ENCODE assay signal across 13 mouse cellular contexts in the genomic region with DNA sequence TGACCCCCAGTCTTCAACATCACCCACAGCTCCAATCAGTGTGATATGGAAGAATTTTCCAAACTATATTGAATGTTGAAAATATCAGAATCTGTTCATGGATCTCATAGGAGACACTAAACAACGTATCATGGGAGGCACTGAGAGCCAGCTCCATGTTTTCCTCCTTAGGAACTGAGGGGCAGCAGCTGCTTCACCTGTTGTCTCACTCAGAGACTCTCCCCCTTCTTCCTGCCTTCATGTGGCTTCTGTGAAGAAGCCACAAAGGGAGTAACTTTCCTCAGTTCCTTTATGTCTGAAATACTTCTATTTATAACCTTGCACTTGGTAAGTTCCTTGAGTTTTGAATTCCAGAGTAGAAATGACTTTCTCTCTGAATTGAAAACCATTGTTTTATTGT.
"Had no signal": no experiment of that assay in that cellular context is flagged by ENCODE, and none has a peak within 500 bp of the region (broad histone marks: within the 10 kb centered on the region; RNA-seq: fewer than 3 reads in every experiment).

No protein-coding gene starts in this region.

- ATAC-seq: intestine, embryonic 15.5 days; liver, embryonic 12.5 days; midbrain, embryonic 15.5 days had no signal

- DNase-seq: kidney, adult 18-20 months; kidney, adult 9 months; kidney, postnatal 14 days; layer of hippocampus, adult 9-11 months; liver; lung, adult 2 months; lung, postnatal 14 days; lung, postnatal 4 days; retina, postnatal 1 day; thymus, postnatal 4 days had no signal
